Mouse (Mus musculus) common myeloid progenitor, adult 5-6 weeks (primary cell): ENCODE measurements around the gene Abcg5. TPM values are rescaled to one million over a fixed set of nuclear protein-coding genes. Genes with fewer than 3 reads are reported as not detected.
A peak's percentile ranks its signal among the peaks of the same experiment; 100 is the strongest.

ENCODE experiments used
- ATAC-seq: replicated peaks from 2 replicates; pipeline ENCODE4 v1.8.0; 2016; ENCODE audit warnings: low read depth, mild to moderate bottlenecking, moderate TSS enrichment, inconsistent platforms; ENCODE audit not compliant: poor library complexity, severe bottlenecking
- total RNA-seq: library from RNA; stranded (forward); fragments of 200-1000, 187-1606 nt; gene quantifications from 2 replicates; pipeline ENCODE4 v1.2.3, GENCODE M21; 2017

Abcg5 gene
- total RNA-seq, 1 experiment from 2014 or later = not detected

GRCm38 (mm10) chr17:84647630-84648029, 35.2 kb downstream of the Abcg5 start:
- ATAC-seq = peak; percentile 87

GRCm38 (mm10) chr17:84646477-84646876, 36.3 kb downstream of the Abcg5 start:
- no peak for ATAC-seq

GRCm38 (mm10) chr17:84645894-84646293, 36.9 kb downstream of the Abcg5 start:
- ATAC-seq = no peak

- ATAC-seq = no peak
Measured at GRCm38 (mm10) chr17:84645119-84645518, 37.7 kb downstream of the Abcg5 start.

GRCm38 (mm10) chr17:84644292-84645050, 38.3 kb downstream of the Abcg5 start:
- no peak for ATAC-seq

GRCm38 (mm10) chr17:84642324-84642723, 40.5 kb downstream of the Abcg5 start:
- no peak for ATAC-seq

- ATAC-seq = peak; percentile 68; the same call in 1 of the 2 replicates
Measured at GRCm38 (mm10) chr17:84641893-84642292, 40.9 kb downstream of the Abcg5 start.

GRCm38 (mm10) chr17:84639796-84640378, 42.9 kb downstream of the Abcg5 start:
- no peak for ATAC-seq

GRCm38 (mm10) chr17:84637971-84638370, 44.8 kb downstream of the Abcg5 start:
- ATAC-seq = no peak

- ATAC-seq = no peak
Measured at GRCm38 (mm10) chr17:84636328-84636727, 46.5 kb downstream of the Abcg5 start.

- peak; percentile 75 for ATAC-seq
Measured at GRCm38 (mm10) chr17:84633443-84633842, 49.4 kb downstream of the Abcg5 start.

GRCm38 (mm10) chr17:84631836-84632235, 51.0 kb downstream of the Abcg5 start:
- no peak for ATAC-seq

- ATAC-seq = no peak
Measured at GRCm38 (mm10) chr17:84628611-84629010, 54.2 kb downstream of the Abcg5 start.

- no peak for ATAC-seq
Measured at GRCm38 (mm10) chr17:84627721-84628120, 55.1 kb downstream of the Abcg5 start.

- ATAC-seq = no peak
Measured at GRCm38 (mm10) chr17:84626857-84627305, 55.9 kb downstream of the Abcg5 start.

GRCm38 (mm10) chr17:84626276-84626856, 56.4 kb downstream of the Abcg5 start, which contains the start of gene Dync2li1:
Gene Dync2li1 (plus strand): TSS chr17:84626496.
- ATAC-seq = peak; percentile 100

- ATAC-seq = no peak
Measured at GRCm38 (mm10) chr17:84622873-84623272, 59.9 kb downstream of the Abcg5 start.

GRCm38 (mm10) chr17:84622028-84622427, 60.8 kb downstream of the Abcg5 start:
- ATAC-seq = no peak

GRCm38 (mm10) chr17:84621209-84621608, 61.6 kb downstream of the Abcg5 start:
- ATAC-seq = no peak

GRCm38 (mm10) chr17:84620610-84621009, 62.2 kb downstream of the Abcg5 start:
- ATAC-seq = no peak

GRCm38 (mm10) chr17:84620076-84620475, 62.7 kb downstream of the Abcg5 start:
- no peak for ATAC-seq
